Mouse (Mus musculus): ENCODE data around the gene Stard13. TPM values are rescaled to one million over a fixed set of nuclear protein-coding genes. Genes with fewer than 3 reads are reported as not detected.

Stard13 gene
- total RNA-seq, 1 experiment from 2014 or later: not detected

- no peak for ATAC-seq (replicated peaks; ENCODE audit: insufficient number of reproducible peaks, low FRiP score, low TSS enrichment, poor library complexity, severe bottlenecking)
These were observed 44.3 kb downstream of the Stard13 start for GRCm38 (mm10) chr5:151189321-151189720.

GRCm38 (mm10) chr5:151188659-151189058, 45.0 kb downstream of the Stard13 start:
- no peak for ATAC-seq (replicated peaks; ENCODE audit: insufficient number of reproducible peaks, low FRiP score, low TSS enrichment, poor library complexity, severe bottlenecking)

- ATAC-seq (replicated peaks; ENCODE audit: insufficient number of reproducible peaks, low FRiP score, low TSS enrichment, poor library complexity, severe bottlenecking): no peak
These were observed 46.3 kb downstream of the Stard13 start for GRCm38 (mm10) chr5:151187336-151187735.

DNA sequence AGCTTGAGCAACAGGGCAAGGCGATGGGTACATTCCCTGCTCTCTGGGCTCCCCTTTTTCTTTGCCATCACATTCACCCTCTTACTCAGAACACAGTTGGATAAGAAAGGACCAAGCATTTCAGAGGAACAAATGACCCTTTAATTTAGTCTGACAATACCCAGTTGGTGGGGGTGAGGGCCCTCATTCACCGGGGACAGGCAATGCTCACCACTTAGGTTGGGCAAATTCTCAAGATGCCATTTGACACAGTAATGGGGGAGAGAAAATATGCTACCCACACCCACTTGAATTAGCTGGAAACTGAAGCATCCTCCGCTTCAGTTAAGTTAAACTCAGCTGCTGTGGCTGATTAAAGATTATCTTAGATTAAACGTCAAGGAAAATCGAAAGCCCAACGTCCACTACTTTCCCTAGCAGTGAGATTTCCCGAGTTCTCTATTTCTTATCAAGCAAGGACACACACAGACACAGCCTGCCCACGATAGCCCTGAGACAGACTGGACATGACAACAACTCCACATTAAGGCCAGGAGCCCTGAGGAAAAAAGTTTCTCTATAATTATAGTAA, 48.3 kb downstream of the Stard13 start:
- no peak for ATAC-seq (replicated peaks; ENCODE audit: insufficient number of reproducible peaks, low FRiP score, low TSS enrichment, poor library complexity, severe bottlenecking)

DNA sequence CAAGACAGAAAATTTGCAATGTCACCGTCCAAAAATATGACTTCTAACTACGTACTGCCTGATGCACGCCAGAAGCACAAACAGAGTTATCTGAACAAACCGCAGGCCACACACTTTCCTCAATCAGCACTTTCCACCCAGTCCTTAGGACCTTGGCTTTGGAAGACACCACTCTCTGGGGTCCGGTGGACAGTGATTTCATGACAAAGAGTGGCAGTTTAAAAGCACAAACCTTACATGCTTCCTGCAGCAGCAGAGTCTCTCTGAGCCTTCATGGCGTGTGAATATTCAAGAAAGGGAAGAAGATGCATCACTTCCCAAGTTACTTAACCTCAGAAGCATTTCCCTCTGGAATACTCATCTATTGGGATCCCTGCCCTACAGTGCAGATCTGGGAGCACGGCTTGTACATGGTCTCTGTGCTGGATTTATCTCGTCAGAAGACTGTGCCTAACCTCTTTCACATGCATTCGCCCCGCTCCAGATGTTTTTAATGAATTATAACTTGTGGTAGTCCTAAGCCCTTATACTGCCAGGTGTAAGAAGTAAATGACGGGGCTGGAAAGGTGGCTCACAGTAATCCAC, 49.9 kb downstream of the Stard13 start:
- no peak for ATAC-seq (replicated peaks; ENCODE audit: insufficient number of reproducible peaks, low FRiP score, low TSS enrichment, poor library complexity, severe bottlenecking)

DNA sequence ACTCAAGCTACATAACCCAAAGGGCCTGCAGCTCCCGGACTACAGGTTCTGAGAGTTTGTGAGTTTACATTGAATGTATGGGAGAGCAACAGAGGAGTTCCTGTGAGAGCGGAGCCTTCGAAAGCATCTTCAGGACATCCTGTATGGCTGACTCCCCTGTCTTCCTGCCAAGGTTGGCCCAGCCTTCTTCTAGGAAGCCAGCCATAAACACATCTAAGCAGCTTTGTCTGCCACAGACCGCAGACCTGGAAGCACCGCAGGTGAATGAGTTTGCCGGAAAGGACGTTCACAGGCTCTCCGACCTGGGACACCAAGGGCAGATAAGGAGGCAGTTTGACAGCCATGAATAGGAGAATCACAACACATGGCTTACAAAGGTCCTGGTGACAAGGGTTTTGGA, 52.3 kb downstream of the Stard13 start:
- ATAC-seq (replicated peaks; ENCODE audit: insufficient number of reproducible peaks, low FRiP score, low TSS enrichment, poor library complexity, severe bottlenecking): no peak

DNA sequence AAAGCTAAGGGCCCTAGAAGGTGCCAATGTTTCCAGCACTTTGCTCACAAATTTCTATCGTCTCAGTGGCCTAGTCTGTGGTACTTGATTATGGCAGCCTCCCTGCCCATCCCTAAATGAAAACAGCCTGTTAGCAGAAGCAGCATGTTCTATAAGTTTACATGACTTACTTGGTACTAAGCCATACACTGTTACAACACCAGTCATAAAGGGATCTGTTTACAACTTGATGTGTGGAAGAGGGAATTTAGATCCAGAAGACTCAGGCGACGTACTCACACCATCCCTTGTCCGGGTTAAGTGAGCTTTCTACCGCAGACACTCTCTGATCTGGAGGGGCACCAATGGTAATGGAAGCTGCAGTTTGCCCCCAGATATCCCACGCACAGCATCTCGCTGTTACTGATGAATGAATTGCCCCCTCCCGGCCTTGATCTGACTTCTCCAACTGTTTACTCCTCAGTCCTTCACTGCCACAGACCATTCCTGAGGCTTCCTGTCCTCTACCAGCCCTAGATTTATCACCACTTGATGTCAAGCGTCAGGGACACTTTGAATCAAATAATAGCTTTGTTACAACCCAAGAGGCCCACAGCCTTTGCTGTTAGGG, 53.4 kb downstream of the Stard13 start:
- ATAC-seq (replicated peaks; ENCODE audit: insufficient number of reproducible peaks, low FRiP score, low TSS enrichment, poor library complexity, severe bottlenecking): no peak

- ATAC-seq (replicated peaks; ENCODE audit: insufficient number of reproducible peaks, low FRiP score, low TSS enrichment, poor library complexity, severe bottlenecking): no peak
These were observed 56.5 kb downstream of the Stard13 start for GRCm38 (mm10) chr5:151177171-151177570.

GRCm38 (mm10) chr5:151175897-151176313, 57.7 kb downstream of the Stard13 start:
- ATAC-seq (replicated peaks; ENCODE audit: insufficient number of reproducible peaks, low FRiP score, low TSS enrichment, poor library complexity, severe bottlenecking): no peak

GRCm38 (mm10) chr5:151174485-151175460, 58.9 kb downstream of the Stard13 start:
- ATAC-seq (replicated peaks; ENCODE audit: insufficient number of reproducible peaks, low FRiP score, low TSS enrichment, poor library complexity, severe bottlenecking): no peak

DNA sequence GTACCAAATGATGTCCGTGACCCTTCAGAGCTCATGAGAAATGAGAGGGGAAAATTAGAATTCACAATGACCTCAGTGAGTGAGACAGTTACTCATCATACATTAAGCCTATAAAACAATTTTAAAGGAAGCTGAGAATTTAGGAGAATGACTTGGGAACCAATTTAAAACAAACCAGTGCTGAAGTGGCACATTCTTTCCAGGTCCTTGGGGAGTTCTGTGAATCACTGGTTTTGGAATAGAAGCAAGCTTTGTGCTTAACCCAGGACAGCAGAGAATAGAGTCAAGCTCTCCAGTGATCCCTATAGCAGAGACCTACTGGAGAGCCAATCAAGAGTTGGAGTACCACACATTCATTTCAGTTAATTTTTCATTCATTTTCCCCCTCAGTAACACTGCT, 59.9 kb downstream of the Stard13 start:
- no peak for ATAC-seq (replicated peaks; ENCODE audit: insufficient number of reproducible peaks, low FRiP score, low TSS enrichment, poor library complexity, severe bottlenecking)

DNA sequence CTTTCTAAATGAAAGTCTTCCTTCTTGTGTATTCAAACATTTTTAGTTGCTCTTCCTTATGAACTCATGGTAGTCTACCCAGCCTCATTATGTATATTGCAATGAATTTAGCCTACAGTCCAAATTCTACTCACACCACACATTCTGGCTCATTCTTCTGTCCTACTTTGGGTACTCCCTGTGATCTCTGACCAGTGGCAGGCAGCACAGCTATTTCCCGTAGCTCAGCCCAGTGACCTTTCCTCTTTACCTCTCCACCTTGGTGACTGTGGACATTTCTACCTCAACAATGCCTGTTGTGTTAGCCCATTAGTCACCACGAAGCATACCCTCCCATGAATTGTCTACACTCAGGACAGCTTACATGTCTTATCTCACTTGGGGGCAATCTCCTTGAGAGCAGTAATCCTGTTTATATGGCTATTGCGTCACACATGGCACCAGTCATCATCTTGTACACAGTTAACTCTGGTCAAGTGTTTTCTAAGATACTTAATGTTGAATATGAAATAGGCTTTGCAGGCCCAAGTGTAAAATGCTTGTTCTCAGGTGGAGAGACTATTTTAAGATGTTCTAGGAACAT, 63.4 kb downstream of the Stard13 start:
- no peak for ATAC-seq (replicated peaks; ENCODE audit: insufficient number of reproducible peaks, low FRiP score, low TSS enrichment, poor library complexity, severe bottlenecking)

DNA sequence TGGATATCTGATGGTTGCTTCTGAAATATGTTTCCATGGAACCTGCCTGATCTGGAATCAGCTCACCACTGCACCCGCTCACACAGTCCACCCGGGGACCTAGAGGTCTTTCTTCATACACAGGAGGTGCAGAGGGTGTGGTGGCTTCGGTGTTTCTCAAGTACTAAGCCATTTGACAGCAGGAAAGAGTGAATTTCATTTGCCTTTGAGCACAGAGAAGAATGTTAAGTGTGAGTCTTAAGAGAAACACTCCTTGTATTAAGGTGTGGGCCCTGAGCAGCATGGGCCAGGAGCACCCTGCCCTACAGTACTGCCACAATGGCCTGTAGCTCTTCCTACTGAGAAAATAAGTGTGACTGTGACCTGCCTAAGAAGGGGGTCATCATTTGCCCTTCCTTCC, 65.4 kb downstream of the Stard13 start:
- ATAC-seq (replicated peaks; ENCODE audit: insufficient number of reproducible peaks, low FRiP score, low TSS enrichment, poor library complexity, severe bottlenecking): no peak

DNA sequence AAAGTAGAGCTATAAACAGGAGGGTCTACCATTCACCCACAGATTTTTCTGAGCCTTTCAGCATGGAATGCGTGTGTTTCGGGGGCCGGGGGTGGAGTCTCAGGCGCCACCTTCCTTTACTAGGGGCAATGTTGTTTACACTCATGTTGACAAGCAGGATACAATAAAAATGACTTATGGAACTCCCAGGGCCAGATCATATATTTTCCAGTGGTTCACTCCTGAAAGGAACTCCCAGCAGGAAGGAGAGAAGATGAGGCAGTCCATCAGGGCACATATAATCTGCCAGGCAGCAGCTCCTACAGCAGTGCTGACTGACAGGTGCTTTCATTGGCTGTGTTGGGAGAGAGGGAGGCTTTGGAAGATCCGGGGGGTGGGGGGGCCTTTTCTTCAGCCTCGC, 66.0 kb downstream of the Stard13 start:
- ATAC-seq (replicated peaks; ENCODE audit: insufficient number of reproducible peaks, low FRiP score, low TSS enrichment, poor library complexity, severe bottlenecking): no peak

- no peak for ATAC-seq (replicated peaks; ENCODE audit: insufficient number of reproducible peaks, low FRiP score, low TSS enrichment, poor library complexity, severe bottlenecking)
These were observed 67.4 kb downstream of the Stard13 start for GRCm38 (mm10) chr5:151166266-151166665.

DNA sequence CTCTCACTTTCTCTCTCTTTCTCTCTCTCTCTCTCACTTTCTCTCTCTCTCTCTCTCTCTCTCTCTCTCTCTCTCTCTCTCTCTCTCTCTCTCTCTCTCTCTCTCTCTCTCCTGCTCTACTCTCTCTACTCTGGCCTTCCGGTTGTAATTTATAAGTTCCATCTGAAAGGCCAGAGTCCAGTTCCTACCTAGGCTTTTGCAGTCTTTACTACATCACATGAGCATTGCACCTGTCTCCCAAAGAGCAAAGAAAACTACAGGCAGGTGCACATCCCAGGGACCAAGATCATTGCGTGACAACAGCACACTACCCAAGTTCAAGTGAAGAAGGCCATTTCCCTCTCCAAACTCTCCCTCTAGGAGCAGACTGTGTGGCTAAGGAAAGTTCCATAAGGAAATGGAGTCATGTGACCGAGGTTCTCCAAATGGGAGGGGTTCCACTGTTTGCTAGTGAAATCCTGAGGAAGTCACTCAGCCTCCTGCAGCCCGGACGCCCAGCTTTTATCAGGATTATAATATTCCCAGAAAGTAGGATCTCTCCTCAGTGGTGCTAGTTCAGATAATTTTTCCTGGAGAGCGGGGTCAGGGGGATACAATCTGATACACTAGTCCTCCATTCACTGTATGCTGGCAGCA, 68.1 kb downstream of the Stard13 start:
- ATAC-seq (replicated peaks; ENCODE audit: insufficient number of reproducible peaks, low FRiP score, low TSS enrichment, poor library complexity, severe bottlenecking): no peak

- ATAC-seq (replicated peaks; ENCODE audit: insufficient number of reproducible peaks, low FRiP score, low TSS enrichment, poor library complexity, severe bottlenecking): no peak
These were observed 68.8 kb downstream of the Stard13 start for GRCm38 (mm10) chr5:151164815-151165214.

DNA sequence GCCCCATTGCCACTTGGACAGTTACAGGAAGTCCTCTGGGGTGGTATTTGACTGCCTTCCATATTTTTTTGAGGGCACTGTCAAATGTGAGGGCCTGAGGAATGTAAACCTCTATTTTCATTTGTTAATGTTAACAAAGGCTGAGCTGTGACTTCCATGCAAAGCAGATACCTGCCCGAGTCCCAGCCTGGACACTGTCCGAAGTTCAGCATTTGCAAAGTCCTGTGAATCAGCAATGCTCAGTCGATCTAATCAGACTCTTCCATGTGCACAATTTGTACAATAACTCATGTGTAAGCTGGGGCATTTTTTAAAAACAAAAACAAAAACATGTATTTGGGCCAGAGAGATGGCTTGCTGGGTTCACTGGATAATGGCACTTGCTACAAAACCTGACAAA, 71.0 kb downstream of the Stard13 start:
- ATAC-seq (replicated peaks; ENCODE audit: insufficient number of reproducible peaks, low FRiP score, low TSS enrichment, poor library complexity, severe bottlenecking): no peak

DNA sequence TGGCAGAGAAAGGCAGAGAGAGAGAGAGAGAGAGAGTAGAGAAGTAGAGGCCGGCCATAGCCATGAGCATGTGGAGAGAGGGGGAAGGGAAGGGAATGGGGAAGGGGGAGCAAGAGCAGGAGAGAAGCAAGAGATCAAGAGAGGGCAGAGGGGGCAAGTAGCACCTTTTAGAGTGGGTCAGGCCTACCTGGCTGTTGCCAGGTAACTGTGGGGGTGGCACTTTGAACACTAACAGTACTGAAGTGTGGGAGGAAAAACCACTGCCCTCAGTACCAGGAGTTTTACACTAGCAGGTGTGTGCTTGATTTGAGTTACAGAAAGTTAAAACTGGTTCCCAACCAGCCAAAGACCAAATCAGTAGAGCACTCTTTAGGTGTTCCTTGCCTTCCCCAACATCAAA, 78.4 kb downstream of the Stard13 start:
- ATAC-seq (replicated peaks; ENCODE audit: insufficient number of reproducible peaks, low FRiP score, low TSS enrichment, poor library complexity, severe bottlenecking): no peak

Measured in monocyte, adult 5-6 weeks (primary cell).